Mouse (Mus musculus): ENCODE measurements around the gene Sox18. TPM values are rescaled to one million over a fixed set of nuclear protein-coding genes. Genes with fewer than 3 reads are reported as not detected.

The Sox18 gene
- total and polyA plus RNA-seq, 3 experiments, result 0.04 TPM; not detected in 2

DNA sequence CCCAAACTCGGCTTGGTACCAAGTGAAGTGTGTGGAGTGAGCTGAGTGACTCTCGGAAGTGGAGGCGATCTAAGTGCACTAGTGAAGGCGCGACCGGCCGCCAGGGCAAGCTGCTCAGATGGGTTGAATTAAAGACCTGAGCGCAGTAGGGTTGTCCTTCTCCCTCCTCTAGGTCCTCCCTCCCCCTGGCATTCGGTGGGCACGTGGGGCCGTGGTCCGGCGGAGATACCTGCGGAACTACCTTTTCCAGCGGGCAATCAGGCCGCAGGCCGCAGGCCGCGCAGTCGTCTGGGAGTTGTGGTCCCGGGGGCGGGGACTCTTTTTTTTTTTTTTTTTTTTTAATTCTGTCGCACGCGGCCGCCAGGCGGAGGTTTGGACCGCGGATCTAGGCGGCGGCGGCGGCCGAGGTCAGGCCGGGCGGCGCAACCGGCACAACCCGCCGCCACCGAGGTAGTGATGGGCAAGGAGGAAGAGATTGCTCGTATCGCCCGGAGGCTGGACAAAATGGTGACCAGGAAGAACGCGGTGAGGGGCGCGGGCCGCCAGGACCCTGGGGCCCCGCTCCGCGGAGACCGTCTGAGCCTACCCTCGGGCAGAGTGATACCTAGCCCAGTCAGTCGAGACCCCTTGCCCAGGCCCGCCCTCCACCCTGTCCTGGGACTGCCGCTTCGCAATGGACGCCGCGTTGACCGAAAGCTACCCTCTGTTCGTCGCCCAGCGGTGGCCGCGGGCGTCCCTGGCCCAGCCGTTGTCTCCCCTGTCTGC lies 8.7 kb upstream of the Sox18 start, which contains the start of gene Tcea2 (continued):
- TF ChIP-seq KAT2A (conservative IDR thresholded peaks at IDR 0.05; ENCODE audit: low read depth, low read length) (peak; percentile 75; the same call in 1 of the 2 replicates), ELF1 (IDR thresholded peaks at IDR 0.05; ENCODE audit: low read depth, low read length) (peak; percentile 51; the same call in 1 of the 2 replicates), ETS1 (IDR thresholded peaks at IDR 0.05; ENCODE audit: low read depth, low read length) (peak; percentile 63; the same call in 1 of the 2 replicates), MAX (IDR thresholded peaks at IDR 0.05; ENCODE audit: low read length) (peak; percentile 87), HCFC1 (IDR thresholded peaks at IDR 0.05; ENCODE audit: low read depth, low read length) (peak; percentile 95), CTCF (IDR thresholded peaks at IDR 0.05 in 2 of 3, conservative IDR thresholded peaks at IDR 0.05 in 1 of 3; ENCODE audit: control insufficient read depth in 1 of 3, insufficient read depth in 1 of 3, low read depth in 2 of 3, low read length in 3 of 3, poor library complexity in 1 of 3, severe bottlenecking in 1 of 3) (peak in 2 of 3 experiments; percentile 15 to 32; a peak in 4 of 6 replicates), MEF2A (IDR thresholded peaks at IDR 0.05; ENCODE audit: extremely low read depth, insufficient replicate concordance, low read depth, low read length, poor library complexity, severe bottlenecking) (no peak), E2F4 (IDR thresholded peaks at IDR 0.05; ENCODE audit: borderline replicate concordance, low read depth, low read length) (no peak), BHLHE40 (IDR thresholded peaks at IDR 0.05; ENCODE audit: borderline replicate concordance, low read depth, low read length) (0 out of 2 replicates have a peak, but pooled peaks have one; percentile 39), ZNF384 (IDR thresholded peaks at IDR 0.05; ENCODE audit: low read depth, low read length) (peak; percentile 99), TCF12 (IDR thresholded peaks at IDR 0.05; ENCODE audit: low read depth, low read length) (peak; percentile 71)

DNA sequence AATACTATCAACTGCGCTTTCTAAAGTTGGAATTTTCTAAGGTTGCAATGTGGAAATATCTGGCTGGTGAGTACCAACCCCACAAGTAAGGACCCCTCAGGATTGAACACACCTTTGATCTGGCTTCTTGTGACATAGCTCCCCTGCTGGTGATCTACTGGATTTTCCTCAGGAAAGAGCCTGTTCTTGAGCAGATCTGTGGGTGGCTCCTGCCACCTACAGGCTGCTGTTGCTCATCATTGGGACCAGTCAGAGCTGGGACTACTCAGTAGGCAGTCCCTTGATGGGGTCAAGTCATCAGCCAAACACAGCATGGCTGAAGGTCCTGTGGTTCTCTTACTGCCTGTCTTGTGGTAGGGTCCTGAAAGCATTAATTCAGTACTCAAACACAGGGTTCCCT lies 7.3 kb upstream of the Sox18 start:
- peaks cover 0 to 10% of the 10 kb centered on the region in 2 experiments; a peak in 2 of 4 replicates for H3K36me3 ChIP-seq (ENCODE audit: control insufficient read depth in 1 of 2, insufficient read depth in 2 of 2, low read length in 2 of 2)
- no peak overlapping the region for H3K4me3 ChIP-seq (ENCODE audit: control insufficient read depth in 1 of 2, insufficient read depth in 1 of 2, low read depth in 2 of 2, low read length in 2 of 2)
- peaks cover 0 to 21% of the 10 kb centered on the region in 2 experiments for H3K4me1 ChIP-seq (ENCODE audit: control insufficient read depth in 1 of 2, insufficient read depth in 2 of 2, low read length in 2 of 2)
- peak; percentile 90 for DNase-seq (ENCODE audit: low read depth, low spot score)
- no peaks in the 10 kb centered on the region for H3K9me3 ChIP-seq (replicated peaks; ENCODE audit: insufficient read depth, low read length)
- H3K79me2 ChIP-seq (ENCODE audit: control insufficient read depth, insufficient read depth, low read length, poor library complexity), result peaks cover 6% of the 10 kb centered on the region; the same call in 1 of the 2 replicates
- no peak overlapping the region; the same call in 1 of the 2 replicates for H3K9ac ChIP-seq (ENCODE audit: control insufficient read depth, low read depth, low read length, poor library complexity, severe bottlenecking)
- TF ChIP-seq ZKSCAN1 (IDR thresholded peaks at IDR 0.05; ENCODE audit: low read depth, low read length), result no peak
- no peak for TF ChIP-seq POLR2AphosphoS5 (IDR thresholded peaks at IDR 0.05; ENCODE audit: borderline replicate concordance, low read depth, low read length)
- peak; percentile 27; the same call in 1 of the 2 replicates for TF ChIP-seq BHLHE40 (IDR thresholded peaks at IDR 0.05; ENCODE audit: borderline replicate concordance, low read depth, low read length)
- TF ChIP-seq GABPA (IDR thresholded peaks at IDR 0.05; ENCODE audit: low read depth, low read length), result no peak
- TF ChIP-seq HCFC1 (IDR thresholded peaks at IDR 0.05; ENCODE audit: low read depth, low read length), result peak; percentile 62
- TF ChIP-seq E2F4 (IDR thresholded peaks at IDR 0.05; ENCODE audit: borderline replicate concordance, low read depth, low read length), result no peak
- 0 out of 2 replicates have a peak, but pooled peaks have one; percentile 48 for TF ChIP-seq SIN3A (IDR thresholded peaks at IDR 0.05; ENCODE audit: low read length)
- peak; percentile 80 for TF ChIP-seq SMC3 (IDR thresholded peaks at IDR 0.05; ENCODE audit: low read depth, low read length)
- no peak for TF ChIP-seq MYB (IDR thresholded peaks at IDR 0.05; ENCODE audit: low read depth, low read length)
- no peak for TF ChIP-seq RCOR1 (IDR thresholded peaks at IDR 0.05; ENCODE audit: low read depth, low read length)
- 0 out of 2 replicates have a peak, but pooled peaks have one; percentile 34 for TF ChIP-seq TBP (IDR thresholded peaks at IDR 0.05; ENCODE audit: low read depth, low read length)
- TF ChIP-seq ZNF384 (IDR thresholded peaks at IDR 0.05; ENCODE audit: low read depth, low read length), result peak; percentile 49; the same call in 1 of the 2 replicates
- 0 out of 2 replicates have a peak, but pooled peaks have one; percentile 10 for TF ChIP-seq ELF1 (IDR thresholded peaks at IDR 0.05; ENCODE audit: low read depth, low read length)
- peak; percentile 88 to 100 (median 94) for TF ChIP-seq CTCF (IDR thresholded peaks at IDR 0.05 in 2 of 3, conservative IDR thresholded peaks at IDR 0.05 in 1 of 3; ENCODE audit: control insufficient read depth in 1 of 3, insufficient read depth in 1 of 3, low read depth in 2 of 3, low read length in 3 of 3, poor library complexity in 1 of 3, severe bottlenecking in 1 of 3)
- peak; percentile 62 for TF ChIP-seq ZC3H11A (IDR thresholded peaks at IDR 0.05; ENCODE audit: low read depth, low read length)
- TF ChIP-seq CHD2 (IDR thresholded peaks at IDR 0.05; ENCODE audit: low read length), result no peak
- no peak for TF ChIP-seq CHD1 (IDR thresholded peaks at IDR 0.05; ENCODE audit: low read depth, low read length)
- TF ChIP-seq RAD21 (IDR thresholded peaks at IDR 0.05; ENCODE audit: low read depth, low read length), result peak; percentile 96
- no peak for TF ChIP-seq MAX (IDR thresholded peaks at IDR 0.05; ENCODE audit: low read length)
- no peak for TF ChIP-seq TAL1 (IDR thresholded peaks at IDR 0.05; ENCODE audit: low read length)
- H3K27me3 ChIP-seq (ENCODE audit: control insufficient read depth in 1 of 2, insufficient read depth in 2 of 2, low read length in 2 of 2), result no peaks in the 10 kb centered on the region
- no peak overlapping the region for H3K27ac ChIP-seq (ENCODE audit: control insufficient read depth, low read depth, low read length)
